Mouse (Mus musculus) embryonic facial prominence, embryonic 11.5 days (tissue): ENCODE measurements at regions not wholly inside any gene's neighbourhood (a gene's known extent, or its start where the extent isn't known, plus 50 kb on each side); places are given as distances from the start of the nearest gene placed in this dataset.

Source experiments
- ATAC-seq: fragments of 200-750 bp; cut with Nextera tagmentation; replicated peaks from 2 replicates; pipeline ENCODE4 v1.8.0; 2017; ENCODE audit warnings: low read depth; ENCODE audit not compliant: insufficient number of reproducible peaks, low FRiP score, low TSS enrichment
- DNase-seq: peaks from one replicate; pipeline ENCODE4 v3.0.0-alpha.2; 2015; ENCODE audit warnings: low spot score
- H3K27ac ChIP-seq: fragments of 300-500 bp; sonication (generic); replicated peaks from 2 replicates; pipeline ENCODE4 v1.5.1; 2014; ENCODE audit warnings: mild to moderate bottlenecking, low read depth, low read length, control low read depth
- H3K27me3 ChIP-seq: fragments of 300-500 bp; sonication (generic); 2 replicates; pipeline ENCODE4 v1.6.1; 2014; ENCODE audit warnings: mild to moderate bottlenecking, low read length, moderate library complexity, mixed read lengths; ENCODE audit not compliant: control insufficient read depth, insufficient read depth
- H3K36me3 ChIP-seq: fragments of 300-500 bp; sonication (generic); replicated peaks from 2 replicates; pipeline ENCODE4 v1.6.1; 2014; ENCODE audit warnings: low read depth, mild to moderate bottlenecking, low read length, moderate library complexity, mixed read lengths; ENCODE audit not compliant: control insufficient read depth, insufficient read depth
- H3K4me1 ChIP-seq: fragments of 300-500 bp; sonication (generic); 2 replicates; pipeline ENCODE4 v1.6.1; 2014; ENCODE audit warnings: low read length, mixed read lengths; ENCODE audit not compliant: control insufficient read depth, insufficient read depth
- H3K4me2 ChIP-seq: fragments of 300-500 bp; sonication (generic); 2 replicates; pipeline ENCODE4 v1.6.1; 2014; ENCODE audit warnings: low read depth, mild to moderate bottlenecking, control low read depth, low read length, moderate library complexity
- H3K4me3 ChIP-seq: fragments of 300-500 bp; sonication (generic); 2 replicates; pipeline ENCODE4 v1.5.1; 2014; ENCODE audit warnings: low read depth, low read length, control low read depth
- H3K9ac ChIP-seq: fragments of 300-500 bp; sonication (generic); replicated peaks from 2 replicates; pipeline ENCODE4 v1.6.1; 2014; ENCODE audit warnings: mild to moderate bottlenecking, control low read depth, low read length
- H3K9me3 ChIP-seq: fragments of 300-500 bp; sonication (generic); replicated peaks from 2 replicates; pipeline ENCODE4 v1.6.1; 2016; ENCODE audit warnings: mild to moderate bottlenecking, low read length, inconsistent platforms, mixed read lengths; ENCODE audit not compliant: control insufficient read depth
- WGBS: fragments of 180-500 bp; shearing (Covaris S2); extraction: QIAGEN DNeasy Blood & Tissue Kit; methylation state at CpG from one replicate; pipeline ENCODE4 v1.1.7; 2014; 5-methylcytosine and 5-hydroxymethylcytosine counted together

- ATAC-seq (no peak), DNase-seq (no peak)
- H3K4me1 ChIP-seq, result no peaks in the 10 kb centered on the region
- no peaks in the 10 kb centered on the region for H3K36me3 ChIP-seq
- H3K27me3 ChIP-seq, result no peaks in the 10 kb centered on the region
- H3K4me2 ChIP-seq, result no peak overlapping the region
- no peak overlapping the region for H3K27ac ChIP-seq
- no peaks in the 10 kb centered on the region for H3K9me3 ChIP-seq
- H3K9ac ChIP-seq, result no peak overlapping the region
- no peak overlapping the region for H3K4me3 ChIP-seq
- 70% methylated on average over 5 of the region's 5 CpGs for WGBS
Observed at GRCm38 (mm10) chr1:50622870-50623607, 277.4 kb upstream of the Tmeff2 start.

GRCm38 (mm10) chr1:50629000-50629399, 271.4 kb upstream of the Tmeff2 start:
- Histone ChIP-seq H3K27me3 (no peaks in the 10 kb centered on the region), H3K4me2 (no peak overlapping the region), H3K9ac (no peak overlapping the region), H3K4me3 (no peak overlapping the region), H3K27ac (no peak overlapping the region), H3K4me1 (no peaks in the 10 kb centered on the region), H3K9me3 (no peaks in the 10 kb centered on the region), H3K36me3 (no peaks in the 10 kb centered on the region)
- WGBS, result 82% methylated on average over 4 of the region's 4 CpGs
- no peak for ATAC-seq
- DNase-seq, result no peak

DNA sequence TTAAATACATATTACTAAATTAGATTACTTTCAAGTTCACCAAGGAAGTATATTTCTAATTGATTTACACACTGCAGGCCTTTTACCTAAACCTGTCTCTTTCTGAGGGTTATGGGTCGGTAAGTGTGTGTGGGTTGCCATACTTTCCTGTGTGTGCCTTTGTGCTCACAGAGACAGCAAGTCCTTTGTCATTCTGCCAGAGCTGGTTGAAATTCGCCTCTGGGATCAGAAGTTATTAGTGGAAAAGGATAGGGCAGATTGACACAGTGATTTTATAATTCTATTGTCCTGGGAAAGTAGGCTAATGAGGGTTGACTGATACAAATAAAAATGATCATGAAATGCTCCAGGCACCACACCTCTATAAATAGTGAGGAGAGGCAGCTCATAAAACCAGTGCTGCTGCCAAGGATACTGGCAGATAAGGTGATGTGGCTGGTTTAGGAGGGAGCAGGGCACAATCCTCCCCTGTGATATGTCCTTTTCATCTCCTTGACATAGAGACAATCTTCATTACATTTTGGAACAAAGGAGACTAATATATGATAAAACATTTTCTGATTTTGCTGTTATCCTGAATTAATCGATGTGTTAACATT, 270.9 kb upstream of the Tmeff2 start:
- Histone ChIP-seq H3K4me1 (no peaks in the 10 kb centered on the region), H3K9ac (no peak overlapping the region), H3K27ac (no peak overlapping the region), H3K4me2 (no peak overlapping the region), H3K9me3 (no peaks in the 10 kb centered on the region), H3K4me3 (no peak overlapping the region), H3K36me3 (no peaks in the 10 kb centered on the region), H3K27me3 (no peaks in the 10 kb centered on the region)
- DNase-seq (no peak), ATAC-seq (no peak)
- WGBS, result 59% methylated on average over 3 of the region's 3 CpGs

GRCm38 (mm10) chr1:50637992-50638391, 262.5 kb upstream of the Tmeff2 start:
- ATAC-seq, result no peak
- H3K27ac ChIP-seq, result no peak overlapping the region
- 84% methylated on average over 1 of the region's 1 CpGs for WGBS
- H3K4me3 ChIP-seq, result no peak overlapping the region
- no peak for DNase-seq
- H3K9ac ChIP-seq, result no peak overlapping the region
- H3K27me3 ChIP-seq, result no peaks in the 10 kb centered on the region
- H3K4me1 ChIP-seq, result no peaks in the 10 kb centered on the region
- no peaks in the 10 kb centered on the region for H3K36me3 ChIP-seq
- H3K9me3 ChIP-seq, result no peaks in the 10 kb centered on the region
- H3K4me2 ChIP-seq, result no peak overlapping the region

DNA sequence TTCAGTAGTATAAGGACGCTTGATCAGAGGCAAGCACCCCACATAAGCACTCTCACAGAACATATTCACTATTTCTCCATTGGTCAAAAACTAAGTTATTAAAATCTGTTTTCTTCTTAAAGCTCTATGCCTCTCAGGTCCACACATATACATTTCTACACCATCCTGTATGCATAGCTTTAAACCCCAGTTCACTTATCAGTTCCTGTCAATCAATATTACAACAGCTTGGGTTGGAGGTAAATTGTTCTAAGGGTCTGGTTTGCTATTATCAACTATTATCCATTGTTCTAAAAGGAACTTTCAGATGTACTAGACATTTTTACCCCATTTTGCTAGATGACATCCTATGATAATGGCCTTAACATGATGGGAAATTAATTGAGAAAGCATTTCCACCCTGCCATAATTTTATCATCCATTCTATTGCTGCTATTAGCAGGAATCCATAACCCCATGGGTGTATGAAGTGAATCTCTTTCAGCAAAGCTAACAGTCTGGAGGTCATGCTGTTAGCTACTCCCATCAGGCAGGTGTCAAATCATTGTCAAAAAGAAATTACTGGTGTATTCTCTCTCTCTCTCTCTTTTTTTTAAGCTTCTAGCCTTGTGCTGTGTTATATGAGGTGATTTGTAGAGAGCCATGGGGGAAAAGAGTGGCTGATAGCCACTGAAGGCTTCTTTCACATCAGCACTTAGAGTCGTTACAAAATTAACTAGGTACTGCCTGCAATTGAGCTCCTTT, 253.3 kb upstream of the Tmeff2 start:
- no peak for ATAC-seq
- no peaks in the 10 kb centered on the region for H3K27me3 ChIP-seq
- 73% methylated on average over 2 of the region's 2 CpGs for WGBS

DNA sequence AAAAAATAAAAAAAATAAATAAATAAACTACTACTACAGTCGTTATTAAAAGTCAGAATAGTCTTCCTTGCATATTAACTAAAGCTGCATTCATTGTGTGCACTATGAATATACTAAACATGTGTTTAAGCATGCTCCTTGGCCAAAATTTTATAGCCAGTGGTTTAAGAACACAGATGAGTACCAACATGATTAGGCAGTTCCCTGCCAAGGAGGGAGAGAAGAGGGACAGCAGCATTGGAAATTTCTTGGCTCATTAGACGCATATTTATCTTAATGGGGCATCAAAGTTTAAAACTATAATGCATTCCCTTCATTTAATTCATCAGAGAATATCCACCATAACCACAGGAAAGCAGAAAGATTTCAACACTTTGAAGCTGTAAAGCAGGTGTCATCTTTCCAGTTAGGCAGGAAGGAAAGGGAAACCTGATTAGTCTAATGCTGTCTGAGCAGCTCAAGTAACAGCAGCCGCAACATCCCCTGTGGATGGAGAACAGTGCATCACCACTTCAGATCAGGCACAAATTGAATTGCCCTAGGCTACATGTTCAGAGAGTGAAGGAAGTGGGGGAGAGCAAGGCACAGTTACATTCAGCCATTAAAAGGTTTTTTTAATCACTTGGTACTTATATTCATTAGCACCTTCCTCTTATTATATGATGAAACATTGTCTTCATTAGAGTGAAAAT, 248.3 kb upstream of the Tmeff2 start:
- H3K4me2 ChIP-seq, result no peak overlapping the region
- no peaks in the 10 kb centered on the region for H3K36me3 ChIP-seq
- WGBS, result 40% methylated on average over 3 of the region's 3 CpGs
- no peaks in the 10 kb centered on the region for H3K4me1 ChIP-seq
- no peak overlapping the region for H3K4me3 ChIP-seq
- DNase-seq, result peak; percentile 52
- H3K9me3 ChIP-seq, result no peaks in the 10 kb centered on the region
- ATAC-seq, result 0 out of 2 replicates have a peak, but pooled peaks have one; percentile 73
- no peak overlapping the region for H3K9ac ChIP-seq
- no peaks in the 10 kb centered on the region for H3K27me3 ChIP-seq
- H3K27ac ChIP-seq, result no peak overlapping the region

More for the DNA sequence above, 253.3 kb upstream of the Tmeff2 start:
- Histone ChIP-seq H3K27ac (no peak overlapping the region), H3K4me1 (no peaks in the 10 kb centered on the region), H3K4me2 (no peak overlapping the region), H3K4me3 (no peak overlapping the region), H3K9ac (no peak overlapping the region), H3K9me3 (no peaks in the 10 kb centered on the region), H3K36me3 (no peaks in the 10 kb centered on the region)
- DNase-seq, result no peak

DNA sequence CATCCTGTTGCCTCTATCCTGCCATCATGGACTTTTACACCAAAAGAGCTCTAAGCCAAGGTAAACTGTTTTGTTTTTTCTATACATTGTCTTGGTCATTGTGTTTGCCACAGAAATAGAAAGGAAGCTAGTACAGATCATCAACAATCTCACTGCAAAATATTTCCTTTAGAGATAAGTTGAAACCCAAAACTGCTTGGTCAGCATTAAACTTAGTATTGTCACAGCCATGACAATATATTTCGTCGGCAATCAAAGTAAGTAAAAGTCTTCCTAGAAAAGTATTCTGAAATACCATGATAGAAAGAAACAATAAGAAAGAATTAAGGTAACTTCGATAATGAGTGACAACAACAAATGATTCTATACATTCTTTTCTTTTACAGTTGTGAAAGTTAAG, 235.3 kb upstream of the Tmeff2 start:
- no peak overlapping the region for H3K9ac ChIP-seq
- H3K4me3 ChIP-seq, result no peak overlapping the region
- no peaks in the 10 kb centered on the region for H3K36me3 ChIP-seq
- ATAC-seq, result no peak
- H3K4me1 ChIP-seq, result no peaks in the 10 kb centered on the region
- no peaks in the 10 kb centered on the region for H3K27me3 ChIP-seq
- no peak for DNase-seq
- no peaks in the 10 kb centered on the region for H3K9me3 ChIP-seq
- no peak overlapping the region for H3K4me2 ChIP-seq
- no peak overlapping the region for H3K27ac ChIP-seq
- 88% methylated on average over 3 of the region's 3 CpGs for WGBS
